Mouse (Mus musculus) G1E-ER4 (cell line): ENCODE data around the gene Ccn1. TPM values are rescaled to one million over a fixed set of nuclear protein-coding genes. Genes with fewer than 3 reads are reported as not detected.

ENCODE experiments used
- GATA1 ChIP-seq: IDR thresholded peaks from one replicate; pipeline ENCODE4 v1.8.0; 2012; ENCODE audit warnings: low read length, inconsistent platforms
- polyA plus RNA-seq: library from polyadenylated mRNA; stranded (reverse); fragments of >175 nt; gene quantifications from 2 replicates; pipeline ENCODE4 v1.2.3, GENCODE M21; 2012

Gene Ccn1
- polyA plus RNA-seq, 1 experiment = not detected

DNA sequence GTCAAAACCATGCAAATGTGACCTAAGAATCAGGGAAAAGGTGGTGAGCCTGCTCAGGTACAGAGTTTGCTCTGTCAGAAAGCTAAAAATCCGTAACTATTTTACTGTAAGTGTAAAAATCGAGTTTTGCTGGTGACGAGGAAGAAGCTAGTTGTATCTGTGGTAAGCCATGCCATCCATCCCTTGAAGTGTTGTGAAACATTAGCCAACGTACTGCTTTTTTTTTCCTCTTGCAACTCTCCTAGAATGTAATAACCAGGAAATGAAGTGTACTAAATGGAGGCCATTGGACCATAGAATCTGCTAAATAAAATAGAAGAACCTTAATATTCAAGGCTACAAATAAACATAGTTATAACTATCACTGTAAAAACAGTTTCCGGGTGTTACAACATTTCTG is 41.5 kb downstream of the Ccn1 start:
- no peak for TF ChIP-seq GATA1

DNA sequence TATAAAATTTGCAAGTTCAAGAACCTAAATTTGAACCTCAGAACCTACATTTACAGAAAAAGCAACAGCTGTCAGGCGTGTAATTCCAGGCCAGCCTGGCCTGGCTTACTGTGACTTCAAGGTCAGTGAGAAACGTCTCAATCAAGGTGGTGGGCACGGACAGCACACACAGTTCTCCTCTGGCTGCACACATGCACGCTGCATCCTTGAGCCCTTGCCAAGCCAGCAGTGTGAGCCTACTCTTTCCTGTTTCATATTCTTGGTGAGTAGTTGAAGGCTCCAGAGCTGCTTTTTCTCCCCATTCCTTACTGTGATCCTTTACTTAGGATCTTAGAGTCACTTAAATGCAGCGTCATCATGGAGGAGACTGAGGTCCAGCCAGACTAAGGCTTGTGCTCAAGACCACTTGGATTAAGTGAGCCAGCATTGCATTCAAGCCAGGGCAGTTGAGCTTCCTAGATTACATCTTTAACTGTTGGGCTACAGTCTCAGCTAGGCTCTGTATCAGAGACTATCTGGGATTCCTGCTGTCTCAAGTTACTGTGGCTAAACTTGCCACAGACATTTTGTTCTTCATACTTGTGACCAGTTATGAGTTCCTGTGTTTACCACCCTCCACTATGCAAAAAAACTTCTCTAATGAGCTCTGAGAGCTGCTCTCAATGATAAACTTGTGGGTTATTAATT is 44.2 kb downstream of the Ccn1 start:
- no peak for TF ChIP-seq GATA1

DNA sequence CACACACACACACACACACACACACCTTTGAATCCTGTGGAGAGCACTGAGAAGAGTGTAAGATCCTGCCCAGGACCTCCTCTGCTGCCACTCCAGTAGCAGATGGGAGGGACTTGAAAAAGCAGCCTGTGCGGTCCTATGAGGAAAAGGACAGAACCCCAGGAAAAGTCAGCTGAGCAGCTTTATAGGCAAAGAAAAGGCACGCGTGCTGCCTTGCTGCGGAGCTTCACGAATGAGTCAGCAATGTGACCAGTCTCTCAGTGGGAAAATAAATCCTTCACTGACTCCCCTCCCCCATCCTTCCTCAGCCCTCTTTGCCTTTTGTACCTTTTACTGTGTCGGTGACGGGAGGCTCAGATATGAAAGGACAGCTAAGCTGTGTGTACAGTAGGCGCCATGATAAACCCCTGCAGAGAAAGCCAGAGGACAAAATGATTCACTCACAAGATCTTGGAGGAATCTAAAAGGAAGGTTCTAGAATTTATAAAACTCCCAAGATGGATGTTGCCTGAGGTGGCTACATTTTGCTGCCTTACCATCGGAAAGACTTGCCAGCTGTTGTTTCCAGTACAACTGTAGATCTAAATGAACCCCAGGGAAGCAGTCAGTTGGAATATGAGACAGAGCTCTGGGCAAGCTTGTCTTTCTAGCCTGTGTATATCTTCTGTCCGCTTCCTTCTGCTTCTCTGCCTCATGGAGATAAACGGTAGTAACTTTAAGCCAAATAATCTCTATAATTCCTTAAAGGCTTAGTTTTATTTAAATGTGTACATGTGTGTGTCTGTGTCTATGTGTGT is 47.2 kb downstream of the Ccn1 start:
- no peak for TF ChIP-seq GATA1

DNA sequence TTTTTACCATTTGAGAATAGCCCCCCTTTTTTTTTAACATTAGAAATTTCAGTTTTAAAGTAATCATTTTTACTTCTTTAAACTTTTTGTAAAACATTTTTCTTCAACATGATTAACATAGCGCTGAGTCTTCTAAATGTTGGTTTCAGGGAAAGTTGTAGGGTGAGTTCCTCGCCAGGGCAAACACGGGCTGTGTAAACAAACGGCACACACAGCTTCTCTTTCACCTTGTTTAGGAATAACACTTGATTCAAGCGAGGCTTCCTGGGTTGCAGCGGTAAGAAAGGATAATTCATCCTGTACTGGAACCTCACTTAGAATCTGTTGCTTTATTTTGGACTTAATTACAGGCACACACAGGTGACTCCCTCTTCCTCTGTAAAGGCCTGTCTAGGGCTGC is 48.4 kb downstream of the Ccn1 start:
- TF ChIP-seq GATA1 = no peak

DNA sequence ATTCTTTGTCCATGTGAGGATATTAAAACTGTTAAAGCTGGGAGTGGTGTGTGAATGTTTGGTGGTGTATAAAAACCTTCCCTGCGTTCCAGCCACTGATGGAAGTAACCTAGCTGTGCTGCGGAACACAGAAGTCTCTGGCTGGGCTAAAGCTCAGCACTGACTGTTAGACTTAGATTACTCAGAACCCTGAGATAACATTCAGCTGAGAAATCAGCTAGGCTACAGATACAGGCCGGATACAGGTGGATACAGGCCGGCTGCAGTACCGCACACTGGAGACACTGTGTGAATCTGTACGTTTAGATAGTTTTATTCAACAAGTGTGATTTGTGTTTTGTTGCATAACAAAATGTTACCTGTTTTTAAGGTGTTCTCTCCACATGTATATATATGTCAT is 49.0 kb downstream of the Ccn1 start:
- no peak for TF ChIP-seq GATA1

DNA sequence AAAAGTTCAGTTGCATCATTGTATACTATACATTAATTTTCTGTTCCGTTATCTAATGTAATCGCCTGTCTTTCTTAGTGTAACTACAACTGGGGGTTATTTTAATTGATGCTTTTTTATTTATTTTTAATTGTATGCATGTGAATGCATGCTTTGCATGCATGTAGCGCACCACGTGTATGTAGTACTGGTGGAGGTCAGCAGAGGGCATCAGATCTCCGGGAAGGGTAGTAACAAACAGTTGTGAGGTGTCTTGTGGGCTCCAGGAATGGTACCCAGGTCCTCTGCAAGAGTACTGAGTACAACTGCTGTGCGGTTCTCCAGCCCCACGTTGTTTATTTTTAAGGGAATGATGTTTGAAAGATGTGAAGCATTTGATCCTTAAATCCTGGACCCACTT is 50.7 kb downstream of the Ccn1 start:
- no peak for TF ChIP-seq GATA1

Other genes starting within 250 kb of the Ccn1 start
- gene Znhit6, start 73.8 kb downstream of the Ccn1 start, polyA plus RNA-seq = 15.8 and 20.0 TPM in 2 replicates
- gene Ddah1, start 108.7 kb upstream of the Ccn1 start, polyA plus RNA-seq = not detected in 2 replicates